Mouse (Mus musculus) Patski (cell line): ENCODE results near the gene Efcc1. TPM values are rescaled to one million over a fixed set of nuclear protein-coding genes. Genes with fewer than 3 reads are reported as not detected.

Source experiments
- ATAC-seq: fragments of 100-300 bp; one replicate; pipeline ENCODE4 v1.8.0; 2021
- CTCF ChIA-PET: fragments of 350-600 bp; sonication (Branson Sonifier 250); formaldehyde crosslinking; loops from one replicate; lab custom pipeline; 2022; ENCODE audit warnings: inconsistent platforms; lab: Charles Lee
- POLR2A ChIA-PET: fragments of 350-600 bp; sonication (Branson Sonifier 250); formaldehyde crosslinking; loops from one replicate; lab custom pipeline; 2022; ENCODE audit warnings: antibody characterized with exemption, inconsistent platforms; lab: Charles Lee
- DNase-seq: peaks from one replicate; pipeline ENCODE4 v3.0.0-alpha.2; 2011; ENCODE audit warnings: low read depth, low spot score
- H3K27me3 ChIP-seq: fragments of 371-371 bp; one replicate; pipeline ENCODE4 v1.5.1; 2021
- CTCF ChIP-seq: fragments of 100-300 bp; IDR thresholded peaks from one replicate; pipeline ENCODE4 v1.5.1; 2021
- in situ Hi-C: fragments of 300-500 bp; cut with MboI; formaldehyde crosslinking; loops from 3 replicates; pipeline ENCODE4 v1.11.1; 2018; ENCODE audit warnings: low pct_unique_long_range_greater_than_20kb, mixed read lengths
- polyA plus RNA-seq: library from polyadenylated mRNA; unstranded; gene quantifications from one replicate; pipeline ENCODE4 v1.2.3, GENCODE M21; 2021

Gene Efcc1
- polyA plus RNA-seq, 1 experiment from 2014 or later, result 0.10 TPM

DNA sequence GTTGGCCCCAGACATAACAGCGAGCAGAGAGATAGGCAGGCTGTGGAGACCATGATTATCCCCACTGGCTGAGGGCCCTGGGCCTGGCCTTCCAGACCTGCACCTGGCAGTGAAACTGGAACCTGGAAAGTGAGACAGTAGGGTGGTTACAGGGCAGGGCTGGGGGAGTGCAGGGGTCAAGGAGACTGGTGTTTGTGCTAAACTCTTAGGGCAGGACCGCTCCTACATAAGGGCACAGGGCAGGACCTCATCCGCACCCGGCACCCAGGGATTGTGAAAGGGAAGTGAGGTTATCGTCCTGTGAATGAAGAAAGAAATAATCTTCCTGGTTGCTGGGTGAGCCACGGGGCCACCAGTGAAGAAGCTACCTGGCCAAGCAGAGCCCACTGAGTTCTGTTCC, 59.1 kb downstream of the Efcc1 start:
- ATAC-seq (no peak), DNase-seq (no peak)
- ChIA-PET CTCF (interaction anchor here (1.1 kb wide), 1 partner anchor 11 kb away, joined by 3 read pairs; no protein-coding TSS in a partner anchor), POLR2A (no interaction called here)
- no peak for TF ChIP-seq CTCF
- in situ Hi-C loops, result no loop called here
- H3K27me3 ChIP-seq, result no peaks in the 10 kb centered on the region

DNA sequence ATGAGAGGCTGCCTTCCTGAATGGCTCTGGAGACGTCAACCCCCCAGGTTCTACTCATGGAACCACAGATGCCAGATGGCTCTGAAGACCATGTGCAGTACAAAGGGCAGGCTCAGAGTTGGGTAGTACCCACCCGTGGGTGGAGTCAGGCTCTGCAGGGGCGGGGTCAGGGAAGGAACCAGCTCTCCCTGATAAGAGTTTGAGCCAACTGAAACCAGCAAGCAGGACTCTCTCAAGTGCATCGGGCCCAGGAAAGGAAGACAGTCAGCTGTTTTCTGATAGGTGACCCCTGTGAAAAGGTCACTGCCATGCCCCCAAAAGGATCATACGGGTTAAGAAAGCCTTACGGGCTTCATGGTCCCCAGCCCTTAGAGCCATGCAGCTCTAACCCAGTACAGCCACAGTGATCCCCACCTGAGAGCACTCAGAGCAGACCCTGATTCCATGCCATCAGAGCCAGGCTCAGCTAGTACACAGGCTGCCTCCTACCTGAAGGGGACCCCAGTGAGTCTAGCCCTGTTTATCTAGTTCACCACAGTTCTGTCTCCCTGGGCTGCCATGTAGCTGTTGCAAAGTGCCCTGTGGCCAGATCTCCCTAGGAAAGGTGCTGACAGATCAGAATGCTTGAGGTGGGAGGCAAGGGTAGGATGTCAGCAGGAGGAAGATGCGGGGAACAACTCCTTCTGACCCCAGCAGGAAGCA, 60.3 kb downstream of the Efcc1 start:
- in situ Hi-C loops, result no loop called here
- CTCF ChIA-PET, result interaction anchor here (1.1 kb wide), 1 partner anchor 9 kb away, joined by 3 read pairs; no protein-coding TSS in a partner anchor
- H3K27me3 ChIP-seq, result no peaks in the 10 kb centered on the region
- POLR2A ChIA-PET, result interaction anchor here (0.9 kb wide), 1 partner anchor 9 kb away, joined by 3 read pairs; no protein-coding TSS in a partner anchor
- no peak for TF ChIP-seq CTCF
- DNase-seq (no peak), ATAC-seq (no peak)

DNA sequence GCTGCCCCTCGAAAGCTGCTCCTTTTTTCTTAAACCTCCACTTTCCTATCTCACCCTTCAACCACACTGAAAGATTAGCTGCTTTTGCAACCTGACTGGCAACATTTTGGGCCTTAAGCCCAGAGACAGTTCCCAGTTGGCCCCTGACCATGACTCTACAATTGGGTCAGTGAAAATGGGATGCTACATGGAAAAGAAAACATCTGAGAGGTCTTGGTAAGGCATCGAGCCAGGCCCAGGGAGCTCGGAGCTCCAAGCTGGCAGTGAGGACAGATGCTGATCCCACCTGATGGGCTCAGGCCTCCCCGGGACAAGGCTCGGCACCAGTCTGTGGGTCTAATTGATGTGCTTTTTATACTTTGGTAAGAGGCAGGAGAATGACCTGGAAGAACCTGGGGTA, 61.2 kb downstream of the Efcc1 start:
- ChIA-PET CTCF (interaction anchor here (1.0 kb wide), 1 partner anchor 11 kb away, joined by 4 read pairs; no protein-coding TSS in a partner anchor), POLR2A (interaction anchor here (0.9 kb wide), 1 partner anchor 9 kb away, joined by 3 read pairs; no protein-coding TSS in a partner anchor)
- H3K27me3 ChIP-seq, result no peaks in the 10 kb centered on the region
- DNase-seq, result no peak
- in situ Hi-C loops, result no loop called here
- no peak for TF ChIP-seq CTCF
- no peak for ATAC-seq

DNA sequence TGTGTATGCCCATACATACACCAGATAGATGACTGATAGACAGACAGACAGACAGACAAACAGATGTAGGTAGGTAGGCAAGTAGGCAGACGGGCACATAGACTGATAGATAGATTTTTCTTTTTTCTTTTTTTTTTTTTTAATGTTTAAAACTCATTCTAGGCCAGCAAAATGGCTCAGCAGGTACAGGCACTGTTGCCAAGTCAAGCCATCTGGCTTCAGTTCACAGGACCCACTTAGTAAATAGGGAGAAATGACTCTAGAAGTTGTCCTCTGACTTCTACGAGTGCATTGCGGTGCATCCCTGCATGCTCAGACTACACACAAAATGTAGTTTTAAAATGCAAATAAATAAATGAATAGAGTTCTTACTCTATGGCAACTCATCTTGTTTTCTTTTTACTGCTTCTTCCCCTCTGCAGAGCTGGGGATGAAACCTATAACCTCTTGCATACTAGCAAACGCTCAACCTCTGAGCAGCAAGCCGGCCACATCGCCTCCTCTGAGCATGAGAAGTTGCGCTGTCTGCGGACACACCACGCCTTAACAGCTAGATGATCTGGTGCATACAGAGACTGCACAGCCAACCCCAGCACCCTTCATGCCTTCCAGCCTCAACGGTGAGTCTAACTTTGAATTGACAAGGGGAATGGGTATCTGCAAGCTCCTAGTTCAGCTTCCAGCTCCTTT, 63.3 kb downstream of the Efcc1 start:
- DNase-seq, result no peak
- TF ChIP-seq CTCF, result no peak
- in situ Hi-C loops, result no loop called here
- CTCF ChIA-PET, result no interaction called here
- POLR2A ChIA-PET, result no interaction called here
- H3K27me3 ChIP-seq, result no peaks in the 10 kb centered on the region
- no peak for ATAC-seq

DNA sequence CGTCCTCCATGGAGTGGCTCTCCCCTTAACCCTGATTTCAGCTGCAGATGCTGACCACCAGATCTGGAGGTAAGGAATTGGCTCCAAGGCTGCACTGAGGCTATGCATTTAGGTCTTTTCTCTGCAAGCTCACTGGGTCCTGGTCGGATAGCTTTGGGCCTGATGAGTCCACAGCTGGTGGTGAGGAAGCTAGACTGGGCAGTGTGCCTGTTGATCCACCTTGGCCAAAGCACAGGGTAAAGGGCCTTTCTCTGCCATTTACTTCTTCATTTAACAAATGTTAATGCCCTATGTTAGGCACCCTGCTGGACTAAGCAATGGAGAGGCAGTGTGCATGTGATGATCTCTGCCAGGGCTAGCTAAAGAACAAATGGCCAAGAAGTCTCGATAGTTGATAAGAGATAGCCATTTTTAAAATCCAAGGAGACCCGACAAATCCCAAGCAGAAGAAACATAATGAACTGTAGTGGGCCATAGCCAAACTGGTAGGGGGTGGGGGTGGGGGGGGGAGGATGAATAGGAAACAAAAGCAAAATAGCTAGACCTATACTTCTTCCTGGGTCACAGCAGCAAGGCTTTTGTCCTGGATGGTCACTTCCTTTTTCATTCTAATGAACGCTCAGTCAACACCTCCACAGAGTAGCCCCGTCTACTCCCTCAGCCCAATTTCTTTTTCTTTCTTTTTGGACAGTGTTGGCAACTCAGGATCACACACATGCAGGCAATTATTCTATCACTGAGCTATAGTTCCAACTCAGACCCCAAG, 64.9 kb downstream of the Efcc1 start:
- ChIA-PET POLR2A (no interaction called here), CTCF (no interaction called here)
- ATAC-seq (no peak), DNase-seq (no peak)
- no peaks in the 10 kb centered on the region for H3K27me3 ChIP-seq
- no peak for TF ChIP-seq CTCF
- in situ Hi-C loops, result no loop called here

DNA sequence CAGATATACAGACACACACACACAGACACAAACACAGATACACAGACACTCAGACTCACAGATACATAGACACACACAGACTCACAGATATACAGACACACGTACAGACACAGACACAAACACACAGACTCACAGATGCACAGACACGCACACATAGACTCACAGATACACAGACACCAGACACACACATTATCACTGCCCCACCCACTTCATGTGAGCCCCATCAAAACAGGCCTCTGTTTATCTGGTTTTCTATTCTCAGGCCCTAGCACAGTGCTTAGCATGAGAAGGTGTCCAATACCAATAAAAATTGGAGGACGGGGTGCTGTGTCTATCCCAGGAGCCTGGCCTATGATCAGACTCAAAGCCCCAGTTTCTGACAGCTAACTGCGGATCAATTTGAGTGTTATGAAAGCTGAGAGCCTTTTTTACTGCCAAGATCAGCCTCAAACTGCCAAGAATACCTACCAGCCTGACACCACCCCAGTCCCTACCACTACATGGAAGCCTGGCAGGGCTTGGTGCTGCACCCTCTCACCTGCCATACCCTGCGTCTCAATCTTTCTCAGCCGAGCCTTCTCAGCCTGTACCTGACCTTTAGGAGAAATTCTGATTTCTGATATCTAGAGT, 65.7 kb downstream of the Efcc1 start:
- in situ Hi-C loops, result no loop called here
- TF ChIP-seq CTCF, result no peak
- DNase-seq, result no peak
- CTCF ChIA-PET, result no interaction called here
- POLR2A ChIA-PET, result interaction anchor here (0.7 kb wide), 1 partner anchor 15 kb away, joined by 3 read pairs; no protein-coding TSS in a partner anchor
- H3K27me3 ChIP-seq, result no peaks in the 10 kb centered on the region
- ATAC-seq, result no peak

DNA sequence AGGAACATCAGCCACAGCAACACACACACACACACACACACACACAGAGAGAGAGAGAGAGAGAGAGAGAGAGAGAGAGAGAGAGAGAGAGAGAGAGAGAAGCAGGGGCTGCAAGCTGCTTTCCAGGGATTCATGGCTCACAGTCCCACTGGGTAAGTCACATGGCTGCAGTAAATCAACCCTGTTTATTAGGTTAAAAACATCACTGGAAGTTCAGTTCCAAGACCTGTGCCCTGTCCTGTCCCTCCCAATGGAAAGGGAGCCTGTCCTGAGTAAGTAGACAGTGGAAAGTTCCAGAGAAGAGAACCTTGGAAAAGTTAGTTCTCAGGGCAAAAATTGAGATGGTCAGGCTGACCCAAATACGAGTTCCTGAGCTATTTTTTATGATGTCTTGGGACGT, 66.7 kb downstream of the Efcc1 start:
- ChIA-PET CTCF (interaction anchor here (0.6 kb wide), 1 partner anchor 12 kb away, joined by 3 read pairs; no protein-coding TSS in a partner anchor), POLR2A (interaction anchor here (0.7 to 1.0 kb wide), 2 partner anchors 12 to 14 kb away, joined by 3 read pairs; no protein-coding TSS in a partner anchor)
- no peak for ATAC-seq
- in situ Hi-C loops, result no loop called here
- H3K27me3 ChIP-seq, result no peaks in the 10 kb centered on the region
- TF ChIP-seq CTCF, result no peak
- no peak for DNase-seq

DNA sequence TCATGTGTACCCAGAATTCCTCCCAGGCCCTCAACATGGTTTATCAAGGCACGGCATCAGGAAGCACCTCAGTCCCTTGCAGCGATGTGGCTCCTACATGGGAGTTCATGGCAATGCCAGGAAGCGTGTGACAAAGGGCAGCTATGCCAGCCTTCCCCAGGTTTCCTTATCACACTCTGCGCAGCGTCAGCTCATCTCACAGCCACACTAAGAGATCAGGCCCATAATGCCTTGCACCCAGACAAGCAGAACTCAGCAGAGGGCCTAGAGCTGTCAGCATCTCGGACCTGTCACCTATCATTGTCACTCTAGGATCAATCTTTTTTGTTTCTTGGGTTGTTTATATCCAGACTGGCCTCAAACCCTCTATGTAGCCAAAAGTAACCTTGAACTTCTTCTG, 68.9 kb downstream of the Efcc1 start:
- in situ Hi-C loops, result no loop called here
- ChIA-PET CTCF (no interaction called here), POLR2A (no interaction called here)
- no peak for TF ChIP-seq CTCF
- DNase-seq, result no peak
- no peaks in the 10 kb centered on the region for H3K27me3 ChIP-seq
- no peak for ATAC-seq

DNA sequence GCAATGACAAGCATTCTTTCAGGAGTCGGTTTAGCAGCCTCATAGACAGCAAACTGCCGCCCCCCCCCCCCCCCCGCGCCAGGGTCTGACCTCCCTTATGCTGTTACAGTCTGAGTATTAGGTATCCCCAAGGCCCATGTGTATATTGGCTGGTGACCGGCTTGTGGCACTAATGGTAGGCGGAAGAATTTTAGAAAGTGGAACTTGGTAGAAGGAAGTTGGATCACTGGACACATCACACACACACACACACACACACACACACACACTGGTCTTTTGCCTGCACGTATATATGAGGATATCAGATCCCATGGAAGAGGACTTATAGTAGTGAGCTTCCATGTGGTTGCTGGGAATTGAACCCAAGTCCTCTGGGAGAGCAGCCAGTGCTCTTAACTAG, 71.8 kb downstream of the Efcc1 start:
- in situ Hi-C loops, result no loop called here
- TF ChIP-seq CTCF, result no peak
- no peaks in the 10 kb centered on the region for H3K27me3 ChIP-seq
- ATAC-seq, result no peak
- CTCF ChIA-PET, result interaction anchor here (1.3 kb wide), 1 partner anchor 10 kb away, joined by 4 read pairs; no protein-coding TSS in a partner anchor
- POLR2A ChIA-PET, result no interaction called here
- no peak for DNase-seq

DNA sequence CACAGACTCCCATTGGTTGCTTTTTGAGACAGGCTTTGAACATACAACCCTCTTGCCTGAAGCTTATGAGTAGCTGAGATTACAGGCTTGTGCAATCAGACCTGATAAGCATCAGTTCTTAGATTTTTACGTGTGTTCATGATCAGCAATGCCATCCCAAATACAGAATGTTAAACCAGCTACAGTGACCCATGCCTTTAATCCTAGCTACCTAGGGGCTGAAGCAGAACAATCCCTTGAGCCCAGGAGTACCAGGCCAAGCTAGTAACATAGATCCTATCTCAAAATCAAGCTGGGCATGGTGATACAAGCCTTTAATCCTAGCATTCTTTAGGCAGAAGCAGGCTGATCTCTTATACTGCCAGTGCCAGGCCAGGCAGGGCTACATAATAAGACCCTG, 73.4 kb downstream of the Efcc1 start:
- in situ Hi-C loops, result no loop called here

More for the DNA sequence above, 73.4 kb downstream of the Efcc1 start:
- H3K27me3 ChIP-seq, result no peaks in the 10 kb centered on the region
- ATAC-seq, result no peak
- TF ChIP-seq CTCF, result no peak
- CTCF ChIA-PET, result no interaction called here
- POLR2A ChIA-PET, result no interaction called here
- no peak for DNase-seq
